Mouse (Mus musculus) NIH3T3 (cell line): Measurements from ENCODE around the gene Olfr1251.
"Not testable (repeated sequence)": the region's sequence is repeated elsewhere in the genome, so short reads cannot be mapped to it uniquely, and the experiment has no call there.

Source experiments
- DNase-seq: peaks from one replicate; pipeline ENCODE4 v3.0.0-alpha.2; 2012; ENCODE audit warnings: low read depth

Gene Olfr1251

GRCm38 (mm10) chr2:89671836-89672235 is at the start of gene Olfr1251:
Olfr1251 (minus strand) TSS chr2:89671936.
- no peak for DNase-seq

GRCm38 (mm10) chr2:89691980-89692379 is 20.2 kb upstream of the Olfr1251 start:
- no peak for DNase-seq

GRCm38 (mm10) chr2:89661367-89661766 is 10.4 kb downstream of the Olfr1251 start, which contains the start of gene Olfr1250:
Olfr1250 (minus strand) TSS chr2:89661467.
- DNase-seq = no peak

GRCm38 (mm10) chr2:89634883-89635282 is 36.9 kb downstream of the Olfr1251 start, which contains the start of gene Olfr1249:
Olfr1249 (minus strand) TSS chr2:89634983.
- DNase-seq = no peak

- DNase-seq = not testable (repeated sequence)
Observed at GRCm38 (mm10) chr2:89618145-89618544, 53.6 kb downstream of the Olfr1251 start, which contains the start of gene Olfr1248. Olfr1248 (minus strand) TSS chr2:89618245.
